Mouse (Mus musculus) olfactory bulb, adult 2 months (tissue): ENCODE results near the gene Ilf2. TPM values are rescaled to one million over a fixed set of nuclear protein-coding genes. Genes with fewer than 3 reads are reported as not detected.

Experiments used
- H3K27ac ChIP-seq: fragments of 200-500 bp; 2 replicates; pipeline ENCODE4 v1.5.1; 2012; ENCODE audit warnings: low read depth, low read length; ENCODE audit not compliant: insufficient read depth
- H3K4me1 ChIP-seq: fragments of 200-500 bp; 2 replicates; pipeline ENCODE4 v1.6.1; 2012; ENCODE audit warnings: low read length; ENCODE audit not compliant: control insufficient read depth, insufficient read depth
- H3K4me3 ChIP-seq: fragments of 200-500 bp; 2 replicates; pipeline ENCODE4 v1.5.1; 2012; ENCODE audit warnings: mild to moderate bottlenecking, low read depth, low read length, moderate library complexity; ENCODE audit not compliant: insufficient read depth
- CTCF ChIP-seq: fragments of 200-500 bp; IDR thresholded peaks from 2 replicates; pipeline ENCODE4 v1.5.1; 2012; ENCODE audit warnings: low read depth, mild to moderate bottlenecking, low read length, moderate library complexity; ENCODE audit not compliant: insufficient read depth
- POLR2A ChIP-seq: fragments of 200-500 bp; IDR thresholded peaks from 2 replicates; pipeline ENCODE4 v1.6.1; 2012; ENCODE audit warnings: mild to moderate bottlenecking, low read depth, low read length, moderate library complexity; ENCODE audit not compliant: insufficient read depth
- WGBS: fragments of 180-500 bp; shearing (Covaris S2); methylation state at CpG from one replicate; pipeline ENCODE4 v1.1.7; 2018; 5-methylcytosine and 5-hydroxymethylcytosine counted together
- polyA plus RNA-seq: library from polyadenylated mRNA; stranded (reverse); fragments of >200 nt; gene quantifications from 2 replicates; pipeline ENCODE4 v1.2.4, GENCODE M21; 2012; ENCODE audit warnings: low replicate concordance; ENCODE audit not compliant: missing spikeins, insufficient read depth, insufficient read length

The Ilf2 gene
- polyA plus RNA-seq, 1 experiment, result not detected

- H3K4me1 ChIP-seq, result no peaks in the 10 kb centered on the region
- no peak overlapping the region for H3K4me3 ChIP-seq
- no peak overlapping the region for H3K27ac ChIP-seq
- TF ChIP-seq CTCF (no peak), POLR2A (no peak)
Measured at GRCm38 (mm10) chr3:90497597-90497996, 21.7 kb downstream of the Ilf2 start.

GRCm38 (mm10) chr3:90503444-90503843 is 27.5 kb downstream of the Ilf2 start:
- no peak for TF ChIP-seq POLR2A
- no peak for TF ChIP-seq CTCF
- Histone ChIP-seq H3K27ac (no peak overlapping the region), H3K4me1 (peaks cover 4% of the 10 kb centered on the region), H3K4me3 (no peak overlapping the region)
- WGBS, result 58% methylated on average over 4 of the region's 4 CpGs

- Histone ChIP-seq H3K4me3 (no peak overlapping the region), H3K4me1 (peaks cover 4% of the 10 kb centered on the region), H3K27ac (no peak overlapping the region)
- TF ChIP-seq CTCF, result no peak
- no peak for TF ChIP-seq POLR2A
- WGBS, result 78% methylated on average over 5 of the region's 5 CpGs
Measured at GRCm38 (mm10) chr3:90505216-90505615, 29.3 kb downstream of the Ilf2 start.

- H3K4me3 ChIP-seq, result no peak overlapping the region
- 62% methylated on average over 3 of the region's 3 CpGs for WGBS
- TF ChIP-seq POLR2A, result no peak
- no peak for TF ChIP-seq CTCF
- no peak overlapping the region for H3K27ac ChIP-seq
- H3K4me1 ChIP-seq, result peaks cover 4% of the 10 kb centered on the region
Measured at GRCm38 (mm10) chr3:90506362-90506761, 30.4 kb downstream of the Ilf2 start.

GRCm38 (mm10) chr3:90508287-90508949 is 32.5 kb downstream of the Ilf2 start:
- Histone ChIP-seq H3K4me1 (peaks cover 4% of the 10 kb centered on the region), H3K27ac (peak overlapping the region; percentile 88), H3K4me3 (peak overlapping the region; percentile 99)
- WGBS, result under 1% methylated on average over 20 of the region's 20 CpGs
- TF ChIP-seq POLR2A (no peak), CTCF (no peak)

- peak within 1 kb of the TSS; percentile 99 for H3K4me3 ChIP-seq
- TF ChIP-seq POLR2A (no peak), CTCF (no peak)
- WGBS, result under 1% methylated on average over 66 of the region's 66 CpGs
- peak within 1 kb of the TSS; percentile 88 for H3K27ac ChIP-seq
- H3K4me1 ChIP-seq, result peaks cover 9% of the 10 kb centered on the region
Measured at GRCm38 (mm10) chr3:90508950-90509746, 33.2 kb downstream of the Ilf2 start, which contains the start of gene Chtop. TSS of gene Chtop (minus strand) at chr3:90509498.

GRCm38 (mm10) chr3:90509747-90510123 is 33.8 kb downstream of the Ilf2 start:
- TF ChIP-seq CTCF, result no peak
- TF ChIP-seq POLR2A, result no peak
- 8% methylated on average over 2 of the region's 2 CpGs for WGBS
- H3K4me1 ChIP-seq, result peaks cover 14% of the 10 kb centered on the region
- peak overlapping the region; percentile 99; the same call in 1 of the 2 replicates for H3K4me3 ChIP-seq
- H3K27ac ChIP-seq, result peak overlapping the region; percentile 56; the same call in 1 of the 2 replicates

- Histone ChIP-seq H3K4me1 (peaks cover 17% of the 10 kb centered on the region), H3K4me3 (no peak overlapping the region), H3K27ac (no peak overlapping the region)
- WGBS, result 93% methylated on average over 5 of the region's 5 CpGs
- TF ChIP-seq CTCF (no peak), POLR2A (no peak)
Measured at GRCm38 (mm10) chr3:90512276-90512675, 36.4 kb downstream of the Ilf2 start.

GRCm38 (mm10) chr3:90512948-90513642 is 37.2 kb downstream of the Ilf2 start:
- H3K27ac ChIP-seq, result no peak overlapping the region
- H3K4me1 ChIP-seq, result peaks cover 15% of the 10 kb centered on the region
- TF ChIP-seq POLR2A, result no peak
- TF ChIP-seq CTCF, result no peak
- H3K4me3 ChIP-seq, result no peak overlapping the region
- 84% methylated on average over 9 of the region's 9 CpGs for WGBS
